Mouse (Mus musculus) hindbrain, embryonic 16.5 days (tissue): ENCODE data around the gene Etnk2. TPM values are rescaled to one million over a fixed set of nuclear protein-coding genes. Genes with fewer than 3 reads are reported as not detected.
"Not testable (repeated sequence)": the region's sequence is repeated elsewhere in the genome, so short reads cannot be mapped to it uniquely, and the experiment has no call there.

Experiments used
- ATAC-seq: fragments of 200-750 bp; cut with Nextera tagmentation; 2 replicates; pipeline ENCODE4 v1.8.0; 2017; ENCODE audit warnings: moderate TSS enrichment, moderate library complexity
- H3K27ac ChIP-seq: fragments of 300-500 bp; sonication (generic); 2 replicates; pipeline ENCODE4 v1.5.1; 2014; ENCODE audit warnings: low read depth, mild to moderate bottlenecking, control low read depth, low read length, moderate library complexity
- H3K27me3 ChIP-seq: fragments of 300-500 bp; sonication (generic); replicated peaks from 2 replicates; pipeline ENCODE4 v1.6.1; 2014; ENCODE audit warnings: low read length; ENCODE audit not compliant: control insufficient read depth, insufficient read depth
- H3K36me3 ChIP-seq: fragments of 300-500 bp; sonication (generic); 2 replicates; pipeline ENCODE4 v1.6.1; 2014; ENCODE audit warnings: mild to moderate bottlenecking, low read length, moderate library complexity, mixed read lengths; ENCODE audit not compliant: control insufficient read depth, insufficient read depth
- H3K4me1 ChIP-seq: fragments of 300-500 bp; sonication (generic); 2 replicates; pipeline ENCODE4 v1.6.1; 2014; ENCODE audit warnings: low read depth, low read length; ENCODE audit not compliant: control insufficient read depth, insufficient read depth
- H3K4me2 ChIP-seq: fragments of 300-500 bp; sonication (generic); 2 replicates; pipeline ENCODE4 v1.6.1; 2014; ENCODE audit warnings: mild to moderate bottlenecking, low read length, control low read depth, moderate library complexity
- H3K4me3 ChIP-seq: fragments of 300-500 bp; sonication (generic); 2 replicates; pipeline ENCODE4 v1.5.1; 2014; ENCODE audit warnings: mild to moderate bottlenecking, low read length, control low read depth, moderate library complexity
- H3K9ac ChIP-seq: fragments of 300-500 bp; sonication (generic); 2 replicates; pipeline ENCODE4 v1.6.1; 2014; ENCODE audit warnings: low read depth, mild to moderate bottlenecking, control low read depth, low read length, moderate library complexity
- H3K9me3 ChIP-seq: fragments of 300-500 bp; sonication (generic); 2 replicates; pipeline ENCODE4 v1.6.1; 2014; ENCODE audit warnings: mild to moderate bottlenecking, low read length, moderate library complexity; ENCODE audit not compliant: control insufficient read depth
- WGBS: fragments of 180-500 bp; shearing (Covaris S2); extraction: QIAGEN DNeasy Blood & Tissue Kit; methylation state at CpG from one replicate; pipeline ENCODE4 v1.1.7; 2014; 5-methylcytosine and 5-hydroxymethylcytosine counted together
- polyA plus RNA-seq: library from polyadenylated mRNA; unstranded; fragments of >200 nt; fragmentation: Nextera tagmentation; extraction: Ambion mirVana; gene quantifications from 2 replicates; pipeline ENCODE4 v1.2.1, GENCODE M21; 2015

Gene Etnk2
- polyA plus RNA-seq, 1 experiment from 2014 or later, result 29.5 TPM

DNA sequence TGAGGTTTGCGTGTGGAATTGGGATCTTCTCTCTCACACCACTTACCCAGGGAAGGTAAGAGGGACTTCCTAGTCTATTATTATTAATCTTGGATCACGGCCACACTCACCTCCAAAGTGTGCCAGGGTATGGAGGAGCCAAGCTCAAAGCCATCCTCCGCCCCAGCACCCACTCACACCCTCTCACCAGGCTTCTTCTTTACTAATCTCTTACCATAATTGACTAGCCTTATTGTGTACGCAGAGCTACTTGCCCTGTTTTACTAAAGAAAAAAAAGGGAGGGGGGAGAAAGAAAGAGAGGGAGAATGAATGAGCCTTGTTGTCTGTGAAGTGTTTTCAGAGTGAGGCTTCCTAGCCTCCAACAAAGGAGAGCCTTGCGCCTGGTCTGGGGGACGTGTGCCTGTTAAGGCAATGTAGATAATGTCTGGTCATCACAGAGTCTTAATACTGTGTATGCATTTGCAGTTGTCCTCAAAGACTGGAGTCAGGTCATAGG lies 35.0 kb upstream of the Etnk2 start:
- H3K9ac ChIP-seq, result no peak overlapping the region
- no peak overlapping the region for H3K4me2 ChIP-seq
- peaks cover 10% of the 10 kb centered on the region for H3K4me1 ChIP-seq
- 58% methylated on average over 6 of the region's 6 CpGs for WGBS
- no peaks in the 10 kb centered on the region for H3K9me3 ChIP-seq
- ATAC-seq, result no peak
- H3K27ac ChIP-seq, result no peak overlapping the region
- no peak overlapping the region for H3K4me3 ChIP-seq
- H3K27me3 ChIP-seq, result no peaks in the 10 kb centered on the region
- H3K36me3 ChIP-seq, result no peaks in the 10 kb centered on the region

DNA sequence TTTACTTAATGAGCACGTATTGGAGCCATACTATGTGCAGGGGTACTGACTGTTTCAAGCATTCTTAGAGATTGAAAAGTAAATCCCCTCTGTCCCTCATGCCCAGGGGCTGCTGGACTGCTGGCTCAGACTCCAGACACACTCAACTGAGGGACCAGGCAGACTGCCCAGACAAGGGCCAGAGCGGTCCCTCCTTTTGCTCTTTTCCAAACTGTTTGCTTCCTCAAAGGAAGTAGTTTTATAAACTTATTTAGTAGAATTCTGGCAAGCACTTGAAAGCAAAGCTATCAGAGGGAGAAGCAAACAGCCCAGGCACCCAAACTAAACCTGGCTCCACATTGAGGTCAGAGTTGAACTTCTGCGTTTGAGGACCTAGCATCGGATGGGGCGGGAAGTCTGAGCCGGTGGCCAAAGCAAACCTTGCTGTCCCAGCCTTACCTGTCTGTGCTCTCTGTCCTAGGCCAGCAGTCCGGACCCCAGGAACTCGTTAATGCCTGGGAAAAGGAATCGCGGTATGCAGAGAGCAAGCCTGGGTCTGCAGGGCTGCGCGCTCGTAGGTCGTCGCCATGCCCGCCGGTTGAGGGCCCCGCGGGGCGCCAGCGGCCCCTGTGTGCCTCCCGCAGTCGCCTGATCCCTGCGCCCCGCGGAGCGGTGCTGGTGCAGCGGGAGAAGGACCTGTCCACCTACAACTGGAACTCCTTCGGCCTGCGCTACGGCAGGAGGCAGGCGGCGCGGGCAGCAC lies 34.3 kb upstream of the Etnk2 start:
- WGBS, result 8% methylated on average over 34 of the region's 34 CpGs
- Histone ChIP-seq H3K27me3 (no peaks in the 10 kb centered on the region), H3K4me3 (peak overlapping the region; percentile 24), H3K4me2 (peak overlapping the region; percentile 57), H3K36me3 (no peaks in the 10 kb centered on the region), H3K27ac (no peak overlapping the region), H3K9ac (peak overlapping the region; percentile 49), H3K9me3 (no peaks in the 10 kb centered on the region), H3K4me1 (peaks cover 10% of the 10 kb centered on the region)
- no peak for ATAC-seq

DNA sequence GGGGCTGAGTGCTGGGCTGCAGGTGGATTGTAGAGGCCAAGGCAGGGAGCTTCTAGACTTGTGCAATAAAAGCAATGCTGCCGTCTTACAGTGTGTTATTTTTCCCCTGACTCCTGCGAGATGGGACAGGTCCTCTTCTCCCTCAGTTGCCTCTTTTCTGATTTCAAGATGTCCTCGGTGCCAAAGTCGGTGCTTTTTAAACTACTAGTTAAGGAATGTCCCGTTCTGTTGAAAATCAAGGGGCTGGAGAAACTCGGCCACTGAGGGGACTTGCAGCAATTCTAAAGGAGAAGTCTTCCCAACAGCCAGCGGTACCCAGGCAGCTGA lies 33.8 kb upstream of the Etnk2 start:
- 29% methylated on average over 7 of the region's 7 CpGs for WGBS
- H3K36me3 ChIP-seq, result no peaks in the 10 kb centered on the region
- no peak for ATAC-seq
- peaks cover 10% of the 10 kb centered on the region for H3K4me1 ChIP-seq
- no peaks in the 10 kb centered on the region for H3K27me3 ChIP-seq
- no peaks in the 10 kb centered on the region for H3K9me3 ChIP-seq
- H3K4me3 ChIP-seq, result peak overlapping the region; percentile 24
- H3K27ac ChIP-seq, result no peak overlapping the region
- H3K4me2 ChIP-seq, result peak overlapping the region; percentile 57
- H3K9ac ChIP-seq, result peak overlapping the region; percentile 49

DNA sequence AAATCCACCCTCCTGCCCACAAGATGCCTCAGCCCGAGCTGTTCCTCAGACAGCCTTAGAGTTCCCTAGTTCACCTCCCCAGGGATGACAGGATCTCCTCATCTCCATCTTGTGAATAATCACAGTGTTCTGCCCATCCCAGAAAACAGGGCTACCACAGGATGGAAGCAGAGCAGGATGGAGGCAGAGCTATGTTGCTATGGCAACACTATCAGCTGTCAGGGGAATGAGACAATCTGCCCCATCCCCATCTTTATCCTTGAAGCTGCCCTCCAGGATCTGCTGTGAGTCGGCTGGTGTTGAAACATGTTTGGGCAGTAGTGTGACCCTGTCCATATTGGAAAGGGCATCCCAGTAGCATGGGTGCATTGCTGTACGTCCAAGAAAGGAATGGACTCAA lies 32.2 kb upstream of the Etnk2 start:
- Histone ChIP-seq H3K9ac (no peak overlapping the region), H3K4me3 (no peak overlapping the region), H3K9me3 (no peaks in the 10 kb centered on the region), H3K36me3 (no peaks in the 10 kb centered on the region), H3K4me2 (no peak overlapping the region; the same call in 1 of the 2 replicates), H3K4me1 (peaks cover 10% of the 10 kb centered on the region), H3K27me3 (no peaks in the 10 kb centered on the region), H3K27ac (0 out of 2 replicates have a peak overlapping the region, but pooled peaks have one; percentile 44)
- 30% methylated on average over 3 of the region's 3 CpGs for WGBS
- ATAC-seq, result peak; percentile 84

DNA sequence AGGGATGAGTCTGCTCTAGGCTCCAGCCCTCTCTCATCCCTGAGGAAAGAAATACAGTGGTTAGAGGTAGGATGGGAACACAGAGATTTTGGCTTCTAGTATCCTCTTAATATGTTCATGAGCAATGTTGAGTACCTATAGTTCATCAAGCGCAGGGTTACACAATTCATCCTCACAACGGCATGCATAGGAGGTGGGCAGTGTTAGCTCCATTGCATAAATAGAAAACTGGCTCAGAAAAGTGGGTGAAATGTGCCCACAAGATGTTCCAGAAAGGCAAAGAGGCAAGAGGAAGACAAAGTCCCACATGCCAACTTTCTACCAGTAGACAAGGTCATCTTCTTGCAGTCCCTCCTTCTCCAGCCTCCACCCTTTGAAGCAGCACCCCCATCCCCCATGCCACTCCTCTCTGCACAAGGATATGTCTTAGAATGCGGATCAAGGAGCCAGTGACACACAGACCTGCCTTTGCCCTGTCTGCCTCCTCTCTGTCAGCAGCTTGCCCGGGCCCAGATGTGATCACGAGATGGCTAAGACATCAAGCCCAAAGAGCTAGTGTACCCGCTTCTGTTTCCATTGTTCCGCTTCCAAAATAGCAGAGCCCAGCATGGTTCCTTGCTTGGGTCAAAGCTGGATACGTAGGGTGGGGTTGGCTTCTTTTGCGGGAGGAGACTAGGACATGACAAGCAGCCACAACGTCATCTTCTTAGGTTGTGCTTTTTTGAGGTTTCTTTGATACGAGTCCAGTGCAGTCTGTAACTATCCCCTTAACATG lies 30.5 kb upstream of the Etnk2 start:
- no peak overlapping the region for H3K4me2 ChIP-seq
- WGBS, result 90% methylated on average over 11 of the region's 11 CpGs
- H3K4me1 ChIP-seq, result peaks cover 10% of the 10 kb centered on the region
- H3K36me3 ChIP-seq, result no peaks in the 10 kb centered on the region
- no peak for ATAC-seq
- H3K27ac ChIP-seq, result no peak overlapping the region
- H3K27me3 ChIP-seq, result no peaks in the 10 kb centered on the region
- H3K9me3 ChIP-seq, result no peaks in the 10 kb centered on the region
- H3K9ac ChIP-seq, result no peak overlapping the region
- H3K4me3 ChIP-seq, result no peak overlapping the region

DNA sequence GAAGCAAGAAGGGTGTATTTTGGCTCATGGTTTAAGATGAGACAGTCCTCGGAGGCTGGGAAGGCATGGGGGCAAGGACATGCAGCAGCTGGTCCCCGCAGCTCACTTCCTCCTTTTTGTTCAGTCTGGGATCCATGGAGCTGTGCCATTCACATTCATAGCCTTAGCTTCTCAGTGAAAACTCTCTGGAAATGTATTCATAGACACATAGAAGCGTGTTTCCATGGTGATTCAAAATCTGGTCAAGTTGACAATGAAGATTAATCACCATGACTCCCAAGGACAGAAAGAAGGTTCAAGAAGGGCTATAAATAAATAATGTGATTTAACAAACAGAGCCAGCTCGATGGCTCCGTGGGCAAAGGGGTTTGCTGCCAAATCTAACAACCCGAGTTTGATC lies 29.4 kb upstream of the Etnk2 start:
- no peak overlapping the region for H3K4me3 ChIP-seq
- no peak overlapping the region for H3K4me2 ChIP-seq
- no peak overlapping the region for H3K9ac ChIP-seq
- H3K27me3 ChIP-seq, result no peaks in the 10 kb centered on the region
- H3K36me3 ChIP-seq, result no peaks in the 10 kb centered on the region
- H3K4me1 ChIP-seq, result peaks cover 10% of the 10 kb centered on the region
- H3K9me3 ChIP-seq, result no peaks in the 10 kb centered on the region
- no peak overlapping the region for H3K27ac ChIP-seq
- 54% methylated on average over 6 of the region's 6 CpGs for WGBS
- no peak for ATAC-seq

DNA sequence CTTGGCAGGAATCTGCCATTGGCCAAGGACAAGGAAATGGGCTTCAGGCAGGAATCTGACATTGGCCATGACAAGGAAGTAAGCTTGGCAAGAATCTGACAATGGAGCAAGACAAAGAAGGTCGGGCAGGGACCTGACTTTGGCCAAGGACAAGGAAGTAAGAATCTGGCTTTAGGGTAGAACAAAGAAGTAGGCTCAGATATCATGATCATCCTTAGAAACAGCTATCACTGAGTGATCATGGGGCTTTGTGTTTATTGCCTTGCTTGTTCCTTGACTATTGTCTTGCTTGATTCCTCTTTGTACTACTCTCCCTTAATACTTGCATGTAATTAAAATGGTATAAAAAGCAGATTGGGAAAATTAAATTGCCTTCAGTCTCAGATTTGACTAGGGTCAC lies 23.0 kb upstream of the Etnk2 start:
- not testable (repeated sequence) for H3K4me3 ChIP-seq, H3K27ac ChIP-seq, H3K9ac ChIP-seq, H3K4me1 ChIP-seq, H3K27me3 ChIP-seq, ATAC-seq, H3K36me3 ChIP-seq, H3K9me3 ChIP-seq, H3K4me2 ChIP-seq
- 68% methylated on average over 1 of the region's 1 CpGs for WGBS

DNA sequence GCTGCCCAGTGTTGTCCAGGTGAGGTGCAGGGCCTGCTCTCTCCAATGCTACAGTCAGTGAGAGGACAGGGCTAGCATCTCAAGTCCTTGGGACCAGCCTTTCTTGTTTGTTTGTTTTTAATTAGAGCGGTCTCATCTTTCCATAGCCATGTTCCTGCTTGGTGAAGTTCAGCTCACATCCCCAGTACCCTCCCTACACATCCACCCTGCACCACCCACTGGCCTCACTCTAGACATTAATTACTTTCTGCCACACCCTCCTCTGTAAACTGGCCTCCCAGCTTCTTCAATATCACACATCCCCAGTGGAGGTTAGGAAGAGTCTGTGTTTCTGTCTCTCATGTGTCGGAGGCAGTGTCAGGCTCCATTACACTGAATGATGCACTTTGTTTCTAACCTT lies 19.0 kb upstream of the Etnk2 start:
- Histone ChIP-seq H3K9ac (no peak overlapping the region), H3K9me3 (no peaks in the 10 kb centered on the region), H3K4me3 (no peak overlapping the region), H3K4me1 (no peaks in the 10 kb centered on the region), H3K4me2 (no peak overlapping the region), H3K36me3 (no peaks in the 10 kb centered on the region), H3K27me3 (no peaks in the 10 kb centered on the region), H3K27ac (no peak overlapping the region)
- WGBS, result 88% methylated on average over 2 of the region's 2 CpGs
- ATAC-seq, result no peak

DNA sequence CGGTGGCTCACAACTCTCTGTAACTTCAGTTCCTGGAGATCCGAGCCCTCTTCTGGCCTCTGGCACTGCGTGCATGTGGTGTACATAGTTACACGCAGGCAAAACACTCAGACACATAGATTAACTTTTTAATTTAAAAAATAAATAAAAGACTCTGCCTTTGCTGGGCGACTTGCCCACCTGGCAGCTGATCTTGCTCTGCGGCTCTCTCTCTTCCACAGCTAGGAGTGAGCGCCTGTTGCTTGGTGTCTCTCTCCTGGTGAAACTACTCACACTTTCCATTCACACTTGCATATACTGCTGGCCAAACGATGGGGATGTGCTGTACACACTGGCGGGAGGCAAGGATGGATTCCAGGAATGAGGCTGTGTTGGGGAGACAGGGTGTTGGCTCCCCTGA lies 16.8 kb upstream of the Etnk2 start:
- no peak for ATAC-seq
- no peaks in the 10 kb centered on the region for H3K4me1 ChIP-seq
- H3K9me3 ChIP-seq, result no peaks in the 10 kb centered on the region
- H3K4me3 ChIP-seq, result no peak overlapping the region
- H3K36me3 ChIP-seq, result no peaks in the 10 kb centered on the region
- no peak overlapping the region for H3K27ac ChIP-seq
- whole genome bisulfite sequencing, result 87% methylated on average over 9 of the region's 9 CpGs
- H3K9ac ChIP-seq, result no peak overlapping the region
- H3K4me2 ChIP-seq, result no peak overlapping the region
- no peaks in the 10 kb centered on the region for H3K27me3 ChIP-seq
